Mouse (Mus musculus): ENCODE data around the gene Casp3. TPM values are rescaled to one million over a fixed set of nuclear protein-coding genes. Genes with fewer than 3 reads are reported as not detected.

Casp3 gene
- total RNA-seq, 4 experiments from 2014 or later = 12.0 to 15.0 (median 13.5) TPM

GRCm38 (mm10) chr8:46606930-46607329 is 10.2 kb upstream of the Casp3 start:
- no peak for DNase-seq (ENCODE audit: low spot score in 2 of 2)

- DNase-seq (ENCODE audit: low spot score in 2 of 2) = no peak
Measured at GRCm38 (mm10) chr8:46611557-46611956, 5.5 kb upstream of the Casp3 start.

GRCm38 (mm10) chr8:46612913-46613312 is 4.2 kb upstream of the Casp3 start:
- DNase-seq (ENCODE audit: low spot score in 2 of 2) = no peak

DNA sequence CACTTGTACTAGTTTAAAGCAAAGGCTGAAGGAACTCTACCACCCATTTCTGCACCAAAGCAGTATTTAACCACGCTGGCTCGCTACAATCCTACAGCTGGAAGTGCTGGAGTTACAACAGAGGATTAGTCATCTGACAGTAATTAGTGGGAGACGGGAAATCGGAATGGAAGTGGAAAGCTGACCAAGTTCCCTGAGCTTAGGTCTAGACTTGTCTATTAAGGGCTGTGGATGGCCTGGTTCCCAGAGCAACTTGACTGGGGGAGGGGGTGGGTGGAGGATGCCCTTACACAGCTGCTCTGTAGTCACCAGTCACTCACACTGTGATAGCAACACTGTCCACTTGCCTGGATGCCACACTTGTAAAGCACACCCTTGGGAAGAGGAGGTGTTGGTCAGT is 3.7 kb upstream of the Casp3 start:
- no peak for DNase-seq (ENCODE audit: low spot score in 2 of 2)

DNA sequence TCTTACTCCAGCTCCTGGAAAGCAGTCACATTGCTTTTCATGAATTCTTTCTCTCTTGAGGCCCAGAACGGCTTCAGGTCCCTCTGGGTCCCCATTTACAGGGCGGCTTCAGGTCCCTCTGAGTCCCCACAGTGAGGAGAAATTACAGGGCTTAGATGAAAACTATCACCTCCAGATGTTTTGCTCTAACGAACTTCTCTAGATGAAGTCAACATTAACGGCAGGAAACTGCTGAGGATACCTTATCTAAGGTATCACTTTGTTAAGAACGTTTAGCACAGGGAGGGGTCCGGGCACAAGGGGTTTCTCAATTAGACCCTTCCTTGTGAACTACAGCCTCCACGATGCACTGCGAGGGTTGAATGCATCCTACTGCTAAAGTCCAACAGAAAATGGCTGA is 1.2 kb upstream of the Casp3 start:
- no peak for DNase-seq (ENCODE audit: low spot score in 2 of 2)

- DNase-seq (ENCODE audit: low spot score in 2 of 2) = no peak
Measured at GRCm38 (mm10) chr8:46617690-46618620, 864 bp downstream of the Casp3 start.

- no peak for DNase-seq (ENCODE audit: low spot score in 2 of 2)
Measured at GRCm38 (mm10) chr8:46618639-46619320, 1.7 kb downstream of the Casp3 start.

DNA sequence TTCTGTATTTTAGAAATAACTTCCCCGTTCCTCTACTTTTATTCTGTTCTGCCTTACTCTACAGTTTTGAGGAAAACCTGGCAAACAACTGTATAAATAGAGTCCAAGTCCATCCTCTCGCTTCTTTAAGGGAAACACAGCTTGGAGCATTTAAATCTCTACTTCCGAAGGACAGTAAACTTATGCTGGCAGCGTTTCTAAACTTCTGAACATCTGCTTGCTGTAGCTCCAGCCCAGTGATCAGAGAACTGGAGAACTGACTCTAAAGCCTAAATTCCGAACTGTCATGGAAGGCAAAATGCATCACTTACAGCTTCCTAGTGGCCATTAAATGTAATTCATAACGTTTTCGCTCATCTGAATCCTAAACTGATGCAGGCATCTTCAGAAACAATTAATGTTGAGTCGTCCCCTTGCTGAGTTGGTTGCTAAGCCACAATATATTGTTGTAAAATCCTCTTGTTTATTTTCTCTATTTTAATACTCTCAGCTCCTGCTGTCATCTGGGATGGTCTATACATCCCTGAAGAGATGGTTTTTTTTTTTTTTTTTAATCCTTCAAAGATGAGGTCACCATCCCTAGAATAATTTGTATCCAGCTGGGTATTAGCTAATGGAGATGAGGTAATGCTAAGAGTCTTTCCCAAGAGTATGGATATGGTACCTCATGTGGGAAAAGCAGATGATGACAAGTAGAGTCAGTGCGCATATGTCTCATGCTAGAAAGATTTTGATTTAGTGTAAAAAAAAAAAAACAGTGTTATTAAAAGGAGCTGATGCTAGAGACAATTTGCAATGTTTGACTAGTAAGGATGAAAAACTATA is 5.6 kb downstream of the Casp3 start:
- DNase-seq (ENCODE audit: low spot score in 2 of 2) = no peak

DNA sequence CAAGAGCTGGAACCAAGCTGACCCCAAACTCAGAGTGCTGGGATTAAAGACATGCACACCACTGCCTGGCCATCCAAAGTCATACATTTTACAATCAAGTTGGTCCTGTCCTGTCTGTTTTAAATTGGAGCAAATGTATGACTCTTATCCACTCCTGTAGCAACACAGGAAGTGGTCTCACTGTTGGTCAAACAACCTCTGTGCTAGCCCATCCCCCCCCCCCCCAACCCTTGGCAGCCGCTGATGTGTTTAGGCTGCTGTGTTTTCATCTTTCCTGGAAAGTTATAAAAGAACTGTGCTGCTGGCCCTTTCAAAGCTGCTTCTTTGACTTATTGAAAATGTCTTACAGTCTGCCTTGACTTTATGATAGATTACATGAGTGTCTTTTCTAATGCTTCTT is 8.1 kb downstream of the Casp3 start:
- DNase-seq (ENCODE audit: low spot score in 2 of 2) = no peak

DNA sequence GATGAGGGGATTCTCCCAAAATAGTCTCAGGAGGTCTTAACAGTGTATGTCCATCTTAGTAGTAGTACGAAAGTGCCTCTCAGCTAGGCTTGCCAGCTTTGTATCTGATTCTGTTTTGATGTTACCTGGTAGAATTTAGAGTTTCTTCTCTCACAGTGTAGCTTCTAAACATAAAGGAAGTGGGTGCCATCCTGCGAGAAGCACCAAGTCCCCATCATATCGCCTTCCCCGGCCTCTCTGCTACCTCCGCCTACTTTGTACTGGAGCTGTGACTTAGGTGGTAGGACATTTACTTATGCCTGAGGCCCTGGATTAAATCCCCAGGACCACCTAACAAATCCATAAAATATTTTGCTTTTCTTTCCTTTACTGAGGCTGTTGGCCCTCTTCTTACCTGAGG is 9.6 kb downstream of the Casp3 start:
- no peak for DNase-seq (ENCODE audit: low spot score in 2 of 2)

DNA sequence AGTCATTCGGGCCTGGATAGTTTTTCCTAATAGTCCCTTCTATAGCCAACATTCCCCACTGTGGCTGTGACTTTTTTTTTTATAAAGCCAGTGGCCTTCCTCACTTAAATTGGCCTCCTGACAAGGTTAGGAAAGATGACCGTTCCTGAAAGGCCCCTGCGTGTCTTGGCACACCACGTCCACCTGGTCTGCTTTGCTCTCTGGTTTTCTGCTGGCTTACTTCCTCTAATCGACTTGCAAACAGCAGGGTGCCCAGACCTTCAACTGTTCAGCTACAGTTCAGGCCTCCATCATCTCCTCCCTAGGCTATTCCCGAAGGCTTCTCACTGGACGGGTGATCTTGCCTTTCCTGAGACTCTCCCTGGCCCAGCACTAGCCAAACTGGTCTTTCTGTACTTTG is 10.8 kb downstream of the Casp3 start:
- DNase-seq (ENCODE audit: low spot score in 2 of 2) = no peak

GRCm38 (mm10) chr8:46628645-46629044 is 11.6 kb downstream of the Casp3 start:
- no peak for DNase-seq (ENCODE audit: low spot score in 2 of 2)

DNA sequence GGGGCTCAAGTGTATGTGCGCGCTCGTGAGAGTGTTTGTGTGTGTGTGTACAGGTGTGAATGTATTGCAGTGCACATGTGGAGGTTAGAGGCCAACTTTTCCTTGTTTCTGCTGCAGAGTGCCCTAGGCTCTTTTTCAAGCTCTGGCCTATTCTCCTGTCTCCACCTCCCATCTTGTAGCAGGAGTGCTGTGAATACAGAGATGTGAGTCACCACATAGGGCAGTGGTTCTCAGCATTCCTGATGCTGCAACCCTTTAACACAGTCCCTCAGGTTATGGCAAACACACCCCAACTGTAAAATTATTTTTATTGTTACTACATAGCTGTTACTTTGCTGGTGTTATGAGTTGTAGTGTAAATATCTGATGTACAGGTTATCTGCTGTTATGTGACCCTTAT is 13.3 kb downstream of the Casp3 start:
- no peak for DNase-seq (ENCODE audit: low spot score in 2 of 2)

GRCm38 (mm10) chr8:46630932-46631331 is 13.8 kb downstream of the Casp3 start:
- DNase-seq (ENCODE audit: low spot score in 2 of 2) = no peak

GRCm38 (mm10) chr8:46639010-46639571 is 22.0 kb downstream of the Casp3 start:
- DNase-seq (ENCODE audit: low spot score in 2 of 2) = no peak

DNA sequence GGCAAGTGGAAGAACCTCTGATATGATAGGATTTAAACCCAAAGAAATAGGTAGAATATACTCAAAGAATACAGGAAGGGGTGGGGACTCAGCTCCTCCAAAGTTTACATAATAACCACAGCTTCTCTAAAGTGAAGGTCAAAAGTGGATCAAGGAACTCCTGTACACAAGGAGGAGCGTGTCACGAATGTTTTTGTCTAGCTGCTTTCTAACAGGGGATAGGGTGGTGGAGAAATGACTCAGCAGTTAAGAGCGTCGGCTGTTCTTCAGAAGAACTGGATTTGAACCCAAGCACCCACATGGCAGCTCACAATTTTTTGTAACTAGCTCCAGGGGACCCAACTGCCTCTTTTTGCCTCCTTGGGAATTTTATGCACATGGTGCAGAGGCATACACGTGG is 22.8 kb downstream of the Casp3 start:
- no peak for DNase-seq (ENCODE audit: low spot score in 2 of 2)

DNA sequence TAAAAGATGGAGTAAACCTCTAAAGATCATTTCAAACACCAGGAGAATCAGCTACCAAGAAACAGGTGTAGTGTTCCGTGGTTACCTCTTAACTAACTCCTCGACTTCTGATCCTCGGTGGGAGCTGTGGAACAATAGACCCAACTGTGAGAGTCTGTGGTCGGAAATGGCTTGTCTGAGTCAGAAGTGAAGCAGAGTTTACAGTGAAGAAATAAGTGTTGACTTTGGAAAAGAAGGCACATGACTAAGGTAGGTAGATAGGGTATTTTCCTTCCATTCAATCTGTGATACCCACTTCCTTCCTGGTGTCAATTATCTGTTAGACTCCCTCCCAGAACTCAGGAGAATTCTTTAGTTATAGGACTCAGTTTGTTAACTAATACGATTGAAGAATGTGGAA is 24.2 kb downstream of the Casp3 start:
- no peak for DNase-seq (ENCODE audit: low spot score in 2 of 2)

- no peak for DNase-seq (ENCODE audit: low spot score in 2 of 2)
Measured at GRCm38 (mm10) chr8:46648421-46648820, 31.3 kb downstream of the Casp3 start.

DNA sequence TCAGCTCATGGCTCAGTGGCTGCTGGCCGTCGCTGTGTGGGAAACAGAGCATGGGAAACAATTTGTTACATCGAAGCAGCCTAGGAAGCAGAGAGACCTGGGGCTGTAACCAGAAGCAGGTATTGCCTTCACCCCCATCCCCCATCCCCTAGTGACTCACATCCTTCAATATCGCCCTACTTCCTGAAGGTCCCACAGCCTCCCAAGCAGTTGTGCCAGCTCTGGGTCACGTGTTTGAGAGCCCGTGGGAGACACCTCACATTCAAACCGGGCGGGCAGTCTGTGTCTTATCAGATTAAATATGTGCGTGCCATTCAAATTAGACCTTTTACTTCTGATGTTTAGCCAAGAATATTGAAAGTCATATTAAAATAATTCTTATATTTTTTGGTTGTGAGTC is 34.8 kb downstream of the Casp3 start:
- no peak for DNase-seq (ENCODE audit: low spot score in 2 of 2)

GRCm38 (mm10) chr8:46655919-46656318 is 38.8 kb downstream of the Casp3 start:
- no peak for DNase-seq (ENCODE audit: low spot score in 2 of 2)

DNA sequence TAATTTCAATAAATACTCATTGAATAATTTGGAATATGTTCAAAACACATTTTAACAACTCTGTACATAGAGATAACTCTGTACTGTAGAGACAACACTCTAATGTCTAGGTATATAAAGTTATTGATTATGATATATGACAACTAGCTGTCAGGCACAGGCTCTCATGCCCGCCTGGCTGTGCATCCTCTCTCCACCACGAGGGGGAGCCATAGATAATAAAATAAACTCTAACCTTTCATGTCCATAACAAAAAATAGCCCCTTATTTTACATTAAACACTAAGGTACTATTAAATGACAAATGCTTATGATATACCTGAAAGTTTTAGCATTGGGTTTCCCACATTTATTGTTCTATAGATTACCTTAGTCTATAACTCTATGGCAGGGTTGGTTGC is 54.4 kb downstream of the Casp3 start:
- peak; percentile 21 to 58 for DNase-seq (ENCODE audit: low spot score in 2 of 2)
